Mouse (Mus musculus) spleen, adult 18-20 months (tissue): ENCODE measurements around the gene Plpp3.

Source experiments
- DNase-seq, 2 experiments: peaks; one replicate each; pipeline ENCODE4 v3.0.0; 2022; ENCODE audit warnings: mixed read lengths in 2 of 2

Gene Plpp3

GRCm38 (mm10) chr4:105158651-105159530 is 1.7 kb downstream of the Plpp3 start:
- DNase-seq: no peak

- DNase-seq: no peak
Measured at GRCm38 (mm10) chr4:105159531-105159870, 2.4 kb downstream of the Plpp3 start.

GRCm38 (mm10) chr4:105160470-105160869 is 3.3 kb downstream of the Plpp3 start:
- DNase-seq: no peak

GRCm38 (mm10) chr4:105162014-105162413 is 4.9 kb downstream of the Plpp3 start:
- DNase-seq: no peak

GRCm38 (mm10) chr4:105162676-105163075 is 5.5 kb downstream of the Plpp3 start:
- no peak for DNase-seq

GRCm38 (mm10) chr4:105163981-105164411 is 6.8 kb downstream of the Plpp3 start:
- no peak for DNase-seq

- no peak for DNase-seq
Measured at GRCm38 (mm10) chr4:105164952-105165351, 7.8 kb downstream of the Plpp3 start.

- no peak for DNase-seq
Measured at GRCm38 (mm10) chr4:105169093-105169571, 12.0 kb downstream of the Plpp3 start.

- DNase-seq: no peak
Measured at GRCm38 (mm10) chr4:105169826-105170810, 13.0 kb downstream of the Plpp3 start.

- DNase-seq: no peak
Measured at GRCm38 (mm10) chr4:105170811-105171401, 13.8 kb downstream of the Plpp3 start.

GRCm38 (mm10) chr4:105171432-105171831 is 14.3 kb downstream of the Plpp3 start:
- no peak for DNase-seq

GRCm38 (mm10) chr4:105174778-105175177 is 17.6 kb downstream of the Plpp3 start:
- no peak for DNase-seq

- no peak for DNase-seq
Measured at GRCm38 (mm10) chr4:105175255-105176035, 18.3 kb downstream of the Plpp3 start.

GRCm38 (mm10) chr4:105181014-105181658 is 24.0 kb downstream of the Plpp3 start:
- no peak for DNase-seq

- no peak for DNase-seq
Measured at GRCm38 (mm10) chr4:105181659-105182167, 24.6 kb downstream of the Plpp3 start.

- DNase-seq: no peak
Measured at GRCm38 (mm10) chr4:105182249-105182648, 25.1 kb downstream of the Plpp3 start.

GRCm38 (mm10) chr4:105184490-105184889 is 27.3 kb downstream of the Plpp3 start:
- DNase-seq: no peak

GRCm38 (mm10) chr4:105184924-105185323 is 27.8 kb downstream of the Plpp3 start:
- DNase-seq: no peak

- no peak for DNase-seq
Measured at GRCm38 (mm10) chr4:105186654-105187053, 29.5 kb downstream of the Plpp3 start.

- no peak for DNase-seq
Measured at GRCm38 (mm10) chr4:105187873-105188272, 30.7 kb downstream of the Plpp3 start.

GRCm38 (mm10) chr4:105188801-105189200 is 31.7 kb downstream of the Plpp3 start:
- DNase-seq: no peak
